Mouse (Mus musculus): ENCODE results near the gene Poc1b.

DNA sequence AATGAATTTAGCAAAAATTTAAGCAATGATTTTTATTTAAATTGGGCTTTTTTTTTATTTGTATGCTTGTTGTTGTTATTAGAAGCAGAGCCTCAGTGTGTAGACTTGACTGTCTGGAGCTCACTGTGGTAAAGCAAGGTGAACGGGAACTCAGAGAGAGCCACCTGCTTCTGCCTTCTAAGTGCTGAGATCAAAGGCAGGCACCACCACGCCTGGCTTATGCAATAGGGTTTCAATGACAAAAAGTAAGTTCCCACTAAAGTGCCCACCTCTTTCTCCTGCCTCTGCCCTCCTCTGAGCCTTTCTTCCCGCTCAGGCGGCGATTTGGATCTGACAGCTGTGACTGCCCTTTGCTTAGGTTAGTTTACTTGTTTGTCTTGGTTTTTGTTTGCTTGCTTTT, 72.3 kb downstream of the Poc1b start:
- no peak for TF ChIP-seq MYOD1 (IDR thresholded peaks at IDR 0.05; ENCODE audit: control insufficient read depth in 1 of 3, insufficient read length in 2 of 3, low read depth in 2 of 3)
- no peak for TF ChIP-seq POLR2A (IDR thresholded peaks at IDR 0.05; ENCODE audit: insufficient read length, low read depth)
- no peak for TF ChIP-seq MYOG (IDR thresholded peaks at IDR 0.05; ENCODE audit: control insufficient read depth in 1 of 3, insufficient read depth in 1 of 3, insufficient read length in 2 of 3, low read depth in 2 of 3)
- no peak for TF ChIP-seq USF1 (IDR thresholded peaks at IDR 0.05; ENCODE audit: low read depth)
- no peak for TF ChIP-seq POLR2AphosphoS2 (IDR thresholded peaks at IDR 0.05; ENCODE audit: insufficient read length, low read depth)
- TF ChIP-seq MAX (IDR thresholded peaks at IDR 0.05; ENCODE audit: low read depth), result no peak
- no peak for TF ChIP-seq E2F4 (IDR thresholded peaks at IDR 0.05; ENCODE audit: insufficient read depth)
- TF ChIP-seq TCF12 (IDR thresholded peaks at IDR 0.05; ENCODE audit: insufficient read depth, poor library complexity, severe bottlenecking), result no peak
- TF ChIP-seq SRF (IDR thresholded peaks at IDR 0.05; ENCODE audit: control insufficient read depth, insufficient read length, low read depth), result no peak

Data from myocyte (in vitro differentiated cells).